Mouse (Mus musculus) mature B cell (primary cell): ENCODE results near the gene 4921536K21Rik.
"Not testable (repeated sequence)": the region's sequence is repeated elsewhere in the genome, so short reads cannot be mapped to it uniquely, and the experiment has no call there.

Experiments
- in situ Hi-C: fragments of 300-500 bp; cut with MboI; formaldehyde crosslinking; loops from 2 replicates; pipeline ENCODE4 v1.14.3; 2019

Gene 4921536K21Rik

GRCm38 (mm10) chr11:3894406-3895281 is at the start of gene 4921536K21Rik, which contains the start of gene Dusp18:
TSS of gene 4921536K21Rik (minus strand) at chr11:3895098.
TSS of gene Dusp18 (plus strand) at chr11:3895240.
- in situ Hi-C loops, result no loop called here

DNA sequence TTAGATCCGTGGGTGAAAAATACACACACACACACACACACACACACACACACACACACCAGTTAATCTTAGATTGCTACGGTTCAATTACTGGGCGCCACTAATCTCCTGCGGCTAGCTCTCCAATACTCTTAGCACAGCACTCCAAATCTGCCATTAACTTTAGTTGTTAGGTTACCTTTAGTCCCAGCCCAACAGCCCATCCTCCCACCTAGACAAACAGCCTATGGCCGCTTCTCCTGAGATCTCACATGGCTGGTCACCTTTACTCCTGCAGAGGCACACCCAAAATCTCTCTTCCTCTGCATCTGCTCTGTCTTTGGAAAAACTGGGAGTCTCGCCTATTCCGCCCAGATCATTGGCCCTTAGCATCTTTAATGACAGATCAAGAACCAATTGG is 46.5 kb upstream of the 4921536K21Rik start:
- in situ Hi-C loops, result no loop called here

DNA sequence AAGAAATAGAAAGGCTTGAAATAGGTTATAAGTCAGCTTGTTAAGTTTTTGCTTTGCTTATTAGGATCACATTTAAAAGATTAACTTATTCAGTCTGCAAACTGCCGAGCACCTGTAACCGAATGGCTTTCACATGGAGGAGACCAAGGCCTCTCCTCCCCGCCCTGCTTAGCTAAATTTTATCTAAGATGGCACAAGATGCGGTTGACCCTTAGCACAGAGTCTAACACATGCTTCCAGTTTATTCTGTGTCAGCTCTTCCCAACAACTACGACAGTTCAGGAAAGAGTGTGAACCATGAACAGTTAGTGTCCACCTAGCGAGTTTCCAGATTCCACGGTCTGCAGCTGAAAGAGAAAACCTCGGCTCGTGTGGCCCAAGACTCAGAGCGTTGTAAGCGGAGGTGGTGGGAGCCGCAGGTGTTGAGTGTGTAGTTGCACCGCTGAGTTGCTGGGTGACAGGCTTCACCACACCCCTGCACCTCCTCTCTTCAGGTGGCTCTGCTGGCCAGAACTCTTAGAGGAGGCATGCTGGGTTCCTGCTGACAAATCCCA is 42.5 kb upstream of the 4921536K21Rik start:
- in situ Hi-C loops, result no loop called here

- in situ Hi-C loops, result no loop called here
Measured at GRCm38 (mm10) chr11:3936318-3936717, 41.4 kb upstream of the 4921536K21Rik start.

GRCm38 (mm10) chr11:3935135-3935534 is 40.2 kb upstream of the 4921536K21Rik start:
- in situ Hi-C loops, result no loop called here

- in situ Hi-C loops, result no loop called here
Measured at GRCm38 (mm10) chr11:3933756-3934285, 38.9 kb upstream of the 4921536K21Rik start.

DNA sequence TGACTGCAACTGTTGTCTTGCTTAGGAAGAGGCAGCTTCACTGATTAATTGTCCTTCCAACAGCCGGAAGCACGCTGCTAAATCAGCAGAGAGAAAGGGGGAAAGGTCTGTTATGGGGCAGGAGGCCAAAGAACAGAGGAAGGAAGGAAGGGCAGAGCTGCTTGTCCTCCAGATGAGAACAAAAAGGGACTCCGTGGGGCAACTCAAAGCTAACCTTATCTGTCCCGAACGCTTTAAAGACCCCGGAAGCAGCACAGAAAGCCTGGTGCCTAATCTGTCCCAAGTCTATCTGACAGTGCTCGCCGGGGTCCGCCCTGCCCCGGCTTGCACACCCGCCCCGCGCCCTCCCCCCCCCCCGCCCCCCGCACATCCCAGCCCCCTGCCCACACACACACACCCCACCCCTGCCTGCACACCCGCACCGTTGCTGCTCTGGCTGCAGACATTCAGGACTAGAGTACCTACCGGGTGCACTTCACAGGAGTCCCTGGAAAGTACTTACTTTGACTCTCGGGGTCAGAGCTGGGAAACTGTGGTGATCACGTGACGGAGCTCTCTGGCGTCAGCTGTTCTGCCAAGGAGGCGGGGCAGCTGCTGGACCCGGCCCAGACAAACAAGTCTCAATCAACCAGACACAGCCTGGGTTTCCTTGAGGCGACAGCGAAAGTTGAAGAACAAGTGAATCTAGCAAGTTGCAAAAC is 36.8 kb upstream of the 4921536K21Rik start, which contains the start of gene Tcn2:
Gene Tcn2, minus strand, starts transcription at position 649 of the 701 bp plus-strand sequence.
- in situ Hi-C loops, result no loop called here

DNA sequence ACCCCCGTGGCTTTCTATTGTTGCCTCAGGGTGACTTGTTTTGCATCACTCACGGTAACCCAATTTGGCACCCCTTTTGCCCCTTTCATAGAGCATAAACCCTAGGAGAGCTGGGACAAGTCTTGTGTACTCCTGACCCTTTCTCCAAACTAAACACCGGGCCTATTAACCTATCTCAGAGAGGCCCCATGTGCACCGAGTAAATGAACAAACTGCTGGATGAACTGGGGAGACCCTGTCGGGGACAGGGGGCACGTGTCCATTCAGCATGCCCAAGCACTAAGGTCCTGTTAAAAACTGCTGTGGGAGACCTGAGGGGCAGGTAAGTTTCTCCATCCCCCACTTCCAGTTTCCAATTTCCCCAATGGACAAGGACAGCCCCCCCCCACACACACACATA is 36.0 kb upstream of the 4921536K21Rik start:
- in situ Hi-C loops, result no loop called here

- in situ Hi-C loops, result no loop called here
Measured at GRCm38 (mm10) chr11:3930019-3930418, 35.1 kb upstream of the 4921536K21Rik start.

DNA sequence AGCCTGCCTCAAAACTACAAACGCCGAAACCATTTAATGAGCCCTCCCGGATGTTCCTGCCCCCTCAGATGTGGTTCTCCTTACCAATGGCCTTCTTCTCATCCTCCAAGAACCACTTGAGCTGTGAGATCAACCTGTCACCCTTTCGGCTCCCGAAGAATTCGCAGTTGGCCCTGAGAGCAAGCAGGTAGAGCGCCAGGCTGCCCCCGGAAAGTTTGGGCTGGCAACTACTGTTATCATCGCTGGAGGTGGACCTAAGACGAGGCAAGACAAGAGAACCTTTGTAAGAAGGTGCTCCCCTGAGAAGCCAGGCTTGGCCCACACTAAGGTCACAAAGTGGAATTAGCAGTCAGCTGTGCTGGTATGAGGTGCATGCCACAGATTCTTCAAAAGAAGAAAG is 31.0 kb upstream of the 4921536K21Rik start:
- in situ Hi-C loops, result no loop called here

DNA sequence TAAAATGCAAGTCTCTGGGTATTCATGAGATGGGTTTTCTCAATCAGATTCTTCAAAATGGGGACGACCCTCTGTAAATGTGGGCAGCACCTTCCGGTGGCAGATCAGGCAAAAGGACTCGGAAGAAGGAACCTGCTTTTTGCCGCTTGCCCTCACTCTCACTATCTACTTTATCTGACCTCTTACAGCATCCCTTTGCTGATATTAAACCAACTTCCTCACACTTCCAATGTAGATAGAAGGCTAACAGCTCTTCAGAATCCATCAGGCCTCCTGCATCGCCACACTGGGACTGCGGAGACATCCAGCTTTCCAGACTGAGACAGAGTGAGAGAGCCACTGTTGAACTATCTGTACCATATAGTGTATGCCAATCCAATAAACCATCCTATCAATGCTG is 27.8 kb upstream of the 4921536K21Rik start:
- in situ Hi-C loops, result no loop called here

GRCm38 (mm10) chr11:3922115-3922514 is 27.2 kb upstream of the 4921536K21Rik start:
- in situ Hi-C loops, result no loop called here

DNA sequence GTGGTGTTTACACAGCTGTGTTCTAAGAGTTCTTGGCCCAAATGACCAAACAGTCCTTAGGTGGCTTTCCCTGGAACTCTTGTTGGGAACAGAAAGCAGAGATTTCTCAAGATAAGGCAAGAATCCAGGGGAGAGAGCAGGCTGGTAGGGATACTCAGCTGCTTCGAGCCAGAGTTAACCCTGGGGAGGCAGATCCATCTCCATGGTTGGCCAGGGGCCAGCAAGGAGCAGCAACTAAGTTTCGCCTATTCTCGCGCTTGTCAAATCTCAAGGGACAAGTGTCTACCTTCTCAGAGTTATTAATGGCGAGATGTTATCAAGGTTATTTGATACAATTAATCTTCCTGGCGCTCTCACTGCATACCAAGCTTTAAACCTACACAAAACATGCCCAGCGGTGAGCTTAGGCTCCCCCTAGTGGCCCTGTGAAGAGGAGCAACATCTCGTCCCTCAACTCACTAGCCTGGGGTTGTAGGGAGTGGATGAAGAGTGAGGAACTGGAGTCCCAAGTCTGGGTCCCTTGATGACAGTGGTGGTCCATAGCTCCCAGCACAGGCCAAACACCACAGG is 26.5 kb upstream of the 4921536K21Rik start:
- in situ Hi-C loops, result no loop called here

- in situ Hi-C loops, result no loop called here
Measured at GRCm38 (mm10) chr11:3920476-3920875, 25.6 kb upstream of the 4921536K21Rik start.

DNA sequence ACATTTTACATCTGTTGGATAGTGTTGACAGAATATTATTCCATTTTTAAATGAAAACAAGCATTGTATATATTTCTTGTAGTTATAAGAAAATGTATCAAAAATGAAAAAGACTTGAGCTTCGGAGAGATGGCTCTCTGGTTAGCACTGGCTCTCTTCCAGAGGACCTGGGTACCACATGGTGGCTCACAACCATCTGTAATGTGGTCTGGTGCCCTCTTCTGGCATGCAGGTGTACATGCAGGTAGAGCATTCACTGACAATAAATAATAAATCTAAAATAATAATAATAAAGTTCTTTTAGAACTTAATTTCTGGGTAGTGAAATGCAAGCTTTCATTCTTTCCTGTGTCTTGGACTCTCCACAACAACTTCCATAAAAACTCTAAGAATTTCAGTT is 23.8 kb upstream of the 4921536K21Rik start:
- in situ Hi-C loops, result no loop called here

GRCm38 (mm10) chr11:3914109-3914840 is 19.4 kb upstream of the 4921536K21Rik start, which contains the start of gene Slc35e4:
TSS of gene Slc35e4 (minus strand) at chr11:3914664.
- in situ Hi-C loops, result no loop called here

DNA sequence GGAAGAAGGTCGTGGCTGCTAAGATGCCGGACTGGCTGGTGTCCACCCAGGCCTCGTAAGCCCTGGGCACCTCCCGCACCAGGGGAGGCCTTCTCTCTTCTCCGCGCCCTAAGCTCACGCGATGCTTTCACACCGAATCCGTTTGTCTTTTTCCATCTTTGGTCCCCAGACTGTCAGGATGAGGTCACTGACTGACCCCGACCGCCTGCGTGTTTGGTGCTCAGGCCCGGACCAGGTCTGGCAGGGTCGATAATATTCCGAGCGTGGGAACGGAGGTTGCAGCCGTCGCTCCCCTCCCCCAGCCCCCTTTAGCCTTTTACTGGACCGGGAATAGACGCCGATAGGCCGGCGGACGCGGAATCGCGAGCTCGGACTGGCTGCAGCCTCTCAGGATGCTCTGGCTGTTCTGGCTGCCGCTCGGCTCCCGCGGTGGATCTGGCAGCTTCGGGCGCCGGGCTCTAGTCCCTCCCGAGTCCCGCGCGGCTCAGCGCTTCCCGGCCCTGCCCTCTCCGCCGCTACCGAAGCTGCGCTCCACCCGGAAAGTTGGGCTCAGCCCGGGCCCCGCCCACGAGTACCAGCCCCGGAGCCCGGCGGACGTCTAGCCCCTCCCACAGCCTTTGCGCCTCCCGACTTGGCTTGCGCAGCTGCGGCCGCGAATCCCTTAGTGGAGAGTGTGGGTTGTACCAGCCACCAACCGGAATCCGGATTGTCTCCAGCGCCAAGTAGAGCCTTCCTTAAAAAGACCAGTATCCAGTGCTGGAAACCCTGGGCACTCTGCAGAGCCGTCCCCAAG is 18.6 kb upstream of the 4921536K21Rik start:
- in situ Hi-C loops, result no loop called here

DNA sequence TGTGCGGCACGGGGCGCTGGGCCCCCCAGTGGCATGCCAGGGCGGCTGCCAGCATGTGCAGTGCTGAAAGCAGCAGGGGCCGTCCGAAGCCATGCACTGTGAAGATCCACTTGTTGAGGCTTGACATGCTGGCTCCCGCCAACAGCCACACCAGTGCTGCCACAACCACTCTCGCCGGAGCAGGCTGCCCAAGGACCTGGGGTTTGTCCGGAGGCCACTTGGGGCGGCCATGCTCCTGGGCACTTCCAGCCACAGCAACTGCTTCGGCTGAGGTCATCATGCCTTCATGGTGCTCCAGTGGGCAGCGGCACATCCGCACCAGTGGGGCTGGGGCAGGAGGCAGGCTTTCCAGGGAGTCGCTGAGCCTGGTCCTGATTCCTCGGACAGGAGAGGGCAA is 18.0 kb upstream of the 4921536K21Rik start:
- in situ Hi-C loops, result no loop called here

GRCm38 (mm10) chr11:3912100-3912874 is 17.4 kb upstream of the 4921536K21Rik start:
- in situ Hi-C loops, result no loop called here

GRCm38 (mm10) chr11:3911440-3911839 is 16.5 kb upstream of the 4921536K21Rik start:
- in situ Hi-C loops, result not testable (repeated sequence)
